Mouse (Mus musculus) kidney, adult 2 months (tissue): ENCODE measurements around the gene Fbxw10.

Source experiments
- CTCF ChIP-seq: fragments of 200-500 bp; conservative IDR thresholded peaks from 2 replicates; pipeline ENCODE4 v1.5.1; 2011; ENCODE audit warnings: low read depth, mild to moderate bottlenecking, control low read depth, low read length, moderate library complexity, mixed read lengths; ENCODE audit not compliant: insufficient read depth, insufficient read length
- POLR2A ChIP-seq: fragments of 200-500 bp; IDR thresholded peaks from one replicate; pipeline ENCODE4 v1.6.1; 2011; ENCODE audit warnings: low read depth, low read length, control low read depth

DNA sequence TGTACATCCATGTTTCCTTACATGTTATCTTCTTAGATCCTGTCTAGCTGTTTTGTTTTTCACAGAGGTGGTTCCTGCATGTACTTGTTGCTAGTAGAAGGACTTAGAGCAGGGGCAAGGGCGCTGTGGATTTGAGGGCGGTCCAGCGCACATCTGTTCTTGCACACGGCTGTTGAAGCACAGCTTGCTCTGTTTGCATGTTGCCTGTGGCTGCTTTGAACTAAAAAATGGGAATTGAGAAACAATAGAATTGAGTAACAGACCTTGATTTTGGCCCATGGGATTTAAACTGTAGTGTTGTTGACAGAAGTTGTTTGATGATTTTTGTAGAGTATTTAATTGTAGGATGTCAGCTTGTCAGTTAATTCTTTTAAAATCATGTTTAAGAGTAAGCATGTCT lies 43.9 kb downstream of the Fbxw10 start:
- TF ChIP-seq CTCF: no peak
- TF ChIP-seq POLR2A: no peak
